Mouse (Mus musculus): ENCODE data around the gene Olfm1.

GRCm38 (mm10) chr2:28242222-28242543, 49.4 kb downstream of the Olfm1 start:
- TF ChIP-seq CTCF (conservative IDR thresholded peaks at IDR 0.05; ENCODE audit: low read length) (no peak), POU5F1 (IDR thresholded peaks at IDR 0.05; ENCODE audit: borderline replicate concordance, low read length) (no peak)

All from E14TG2a.4 (cell line).